Mouse (Mus musculus) embryonic facial prominence, embryonic 15.5 days (tissue): ENCODE measurements around the gene Slc37a4. TPM values are rescaled to one million over a fixed set of nuclear protein-coding genes. Genes with fewer than 3 reads are reported as not detected.
"Not testable (repeated sequence)": the region's sequence is repeated elsewhere in the genome, so short reads cannot be mapped to it uniquely, and the experiment has no call there.

ENCODE experiments used
- ATAC-seq: fragments of 200-750 bp; cut with Nextera tagmentation; 2 replicates; pipeline ENCODE4 v1.8.0; 2017; ENCODE audit warnings: low read depth, moderate TSS enrichment; ENCODE audit not compliant: insufficient number of reproducible peaks, low FRiP score, low TSS enrichment
- H3K27ac ChIP-seq: fragments of 300-500 bp; sonication (generic); replicated peaks from 2 replicates; pipeline ENCODE4 v1.5.1; 2015; ENCODE audit warnings: mild to moderate bottlenecking, inconsistent platforms
- H3K27me3 ChIP-seq: fragments of 300-500 bp; sonication (generic); 2 replicates; pipeline ENCODE4 v1.6.1; 2015; ENCODE audit warnings: inconsistent platforms
- H3K36me3 ChIP-seq: fragments of 300-500 bp; sonication (generic); 2 replicates; pipeline ENCODE4 v1.6.1; 2015; ENCODE audit warnings: mild to moderate bottlenecking, inconsistent platforms
- H3K4me1 ChIP-seq: fragments of 300-500 bp; sonication (generic); 2 replicates; pipeline ENCODE4 v1.6.1; 2015; ENCODE audit warnings: inconsistent platforms
- H3K4me2 ChIP-seq: fragments of 300-500 bp; sonication (generic); replicated peaks from 2 replicates; pipeline ENCODE4 v1.6.1; 2015; ENCODE audit warnings: mild to moderate bottlenecking, inconsistent platforms
- H3K4me3 ChIP-seq: fragments of 300-500 bp; sonication (generic); replicated peaks from 2 replicates; pipeline ENCODE4 v1.5.1; 2015; ENCODE audit warnings: mild to moderate bottlenecking, inconsistent platforms
- H3K9ac ChIP-seq: fragments of 300-500 bp; sonication (generic); 2 replicates; pipeline ENCODE4 v1.6.1; 2015; ENCODE audit warnings: inconsistent platforms
- H3K9me3 ChIP-seq: fragments of 300-500 bp; sonication (generic); replicated peaks from 2 replicates; pipeline ENCODE4 v1.6.1; 2016; ENCODE audit warnings: inconsistent platforms
- WGBS: fragments of 180-500 bp; shearing (Covaris S2); methylation state at CpG from one replicate; pipeline ENCODE4 v1.1.7; 2015; 5-methylcytosine and 5-hydroxymethylcytosine counted together
- polyA plus RNA-seq: library from polyadenylated mRNA; unstranded; fragments of >200 nt; fragmentation: Nextera tagmentation; extraction: Ambion mirVana; gene quantifications from 2 replicates; pipeline ENCODE4 v1.2.1, GENCODE M21; 2015

Slc37a4 gene
- polyA plus RNA-seq, 1 experiment from 2014 or later, result 19.8 TPM

DNA sequence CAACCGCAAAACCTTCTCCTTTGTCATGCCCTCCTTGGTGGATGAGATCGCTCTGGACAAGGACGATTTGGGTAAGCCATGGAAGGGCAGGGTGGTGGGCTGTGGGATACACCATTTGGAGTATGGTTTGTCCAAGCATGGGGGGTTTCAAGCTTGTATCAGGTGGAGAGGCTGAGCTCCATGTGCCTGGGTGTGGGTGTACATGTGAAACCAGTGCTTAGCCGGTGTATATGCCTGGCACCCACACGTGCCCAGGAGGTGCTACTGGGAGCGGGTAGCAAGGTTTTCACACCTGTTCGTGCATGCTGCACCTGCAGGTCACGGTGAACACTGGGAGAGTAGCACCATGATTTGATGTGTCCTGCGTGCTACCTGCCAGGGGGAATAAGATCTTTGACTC, 1.9 kb downstream of the Slc37a4 start:
- peaks cover 44% of the 10 kb centered on the region for H3K36me3 ChIP-seq
- no peaks in the 10 kb centered on the region for H3K9me3 ChIP-seq
- H3K4me1 ChIP-seq, result peaks cover 20% of the 10 kb centered on the region
- H3K27ac ChIP-seq, result no peak overlapping the region
- no peak for ATAC-seq
- H3K9ac ChIP-seq, result no peak overlapping the region; the same call in 1 of the 2 replicates
- no peak overlapping the region for H3K4me2 ChIP-seq
- 0 out of 2 replicates have a peak overlapping the region, but pooled peaks have one; percentile 58 for H3K4me3 ChIP-seq
- 78% methylated on average over 9 of the region's 9 CpGs for WGBS
- H3K27me3 ChIP-seq, result no peaks in the 10 kb centered on the region

DNA sequence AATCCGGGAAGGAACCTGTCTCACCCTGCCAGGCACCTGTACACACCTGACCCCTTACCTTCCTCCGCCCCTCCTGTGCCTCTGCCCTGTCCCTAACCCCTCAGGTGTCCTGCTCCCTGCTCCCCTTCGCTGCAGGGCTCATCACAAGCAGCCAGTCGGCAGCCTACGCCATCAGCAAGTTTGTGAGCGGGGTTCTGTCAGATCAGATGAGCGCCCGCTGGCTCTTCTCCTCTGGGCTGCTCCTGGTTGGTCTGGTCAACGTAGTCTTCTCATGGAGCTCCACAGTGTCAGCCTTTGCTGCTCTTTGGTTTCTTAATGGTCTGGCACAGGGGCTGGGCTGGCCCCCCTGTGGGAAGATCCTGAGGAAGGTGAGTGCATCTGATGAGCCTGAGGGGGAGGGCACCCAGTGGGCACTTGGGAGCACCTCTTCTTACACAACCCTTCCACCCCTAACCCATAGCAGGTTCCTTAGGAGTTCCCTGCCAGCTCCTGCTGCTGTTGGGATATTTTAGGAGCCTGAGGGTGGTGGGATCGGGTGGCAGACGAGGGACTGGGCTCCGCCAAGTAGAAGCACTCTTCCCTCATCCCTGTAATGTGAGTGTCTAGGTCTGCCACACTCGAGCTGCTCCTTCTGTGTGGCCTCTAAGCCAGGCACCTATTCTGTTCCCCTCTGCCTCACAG, 2.6 kb downstream of the Slc37a4 start:
- H3K9me3 ChIP-seq, result no peaks in the 10 kb centered on the region
- H3K4me1 ChIP-seq, result peaks cover 20% of the 10 kb centered on the region
- no peak overlapping the region for H3K27ac ChIP-seq
- no peak overlapping the region for H3K4me3 ChIP-seq
- H3K4me2 ChIP-seq, result no peak overlapping the region
- H3K36me3 ChIP-seq, result peaks cover 50% of the 10 kb centered on the region
- 66% methylated on average over 13 of the region's 13 CpGs for WGBS
- no peak for ATAC-seq
- no peak overlapping the region for H3K9ac ChIP-seq
- no peaks in the 10 kb centered on the region for H3K27me3 ChIP-seq

DNA sequence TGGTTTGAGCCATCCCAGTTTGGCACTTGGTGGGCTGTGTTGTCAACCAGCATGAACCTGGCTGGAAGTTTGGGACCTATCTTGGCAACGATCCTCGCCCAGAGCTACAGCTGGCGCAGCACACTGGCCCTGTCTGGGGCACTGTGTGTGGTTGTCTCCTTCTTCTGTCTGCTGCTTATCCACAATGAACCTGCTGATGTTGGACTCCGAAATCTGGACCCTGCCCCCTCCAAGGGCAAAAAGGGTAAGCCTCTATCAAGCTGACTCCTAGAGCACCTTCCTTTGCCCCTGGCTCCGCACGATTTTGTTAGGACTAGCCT, 3.1 kb downstream of the Slc37a4 start:
- 93% methylated on average over 6 of the region's 6 CpGs for WGBS
- Histone ChIP-seq H3K36me3 (peaks cover 54% of the 10 kb centered on the region), H3K4me2 (no peak overlapping the region), H3K4me3 (no peak overlapping the region), H3K9me3 (no peaks in the 10 kb centered on the region), H3K4me1 (peaks cover 20% of the 10 kb centered on the region), H3K9ac (no peak overlapping the region), H3K27me3 (no peaks in the 10 kb centered on the region), H3K27ac (no peak overlapping the region)
- no peak for ATAC-seq

DNA sequence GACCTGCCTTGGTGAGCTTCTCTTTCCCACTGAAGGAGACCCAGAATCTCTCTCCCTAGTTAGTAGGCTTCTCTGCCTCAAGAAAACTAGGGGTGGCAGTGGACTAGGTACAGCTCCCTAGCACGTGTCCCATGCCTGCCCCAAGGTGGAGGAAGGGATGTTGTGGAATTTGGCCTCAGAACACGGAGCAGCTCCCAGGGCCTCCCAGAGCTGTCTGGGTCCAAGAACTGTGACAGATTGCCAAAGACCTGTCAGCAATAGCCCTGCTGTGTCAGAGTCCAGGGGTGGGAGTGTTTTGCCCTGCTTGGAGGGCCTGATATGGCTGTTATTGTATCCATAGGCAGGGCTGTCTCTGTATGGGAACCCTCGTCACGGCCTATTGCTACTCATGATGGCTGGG, 4.4 kb downstream of the Slc37a4 start:
- WGBS, result 81% methylated on average over 4 of the region's 4 CpGs
- Histone ChIP-seq H3K9ac (no peak overlapping the region), H3K36me3 (peaks cover 62% of the 10 kb centered on the region), H3K4me1 (peaks cover 23% of the 10 kb centered on the region), H3K9me3 (no peaks in the 10 kb centered on the region), H3K27me3 (no peaks in the 10 kb centered on the region), H3K4me3 (no peak overlapping the region), H3K27ac (no peak overlapping the region), H3K4me2 (no peak overlapping the region)
- ATAC-seq, result no peak

GRCm38 (mm10) chr9:44405011-44405410, 8.4 kb downstream of the Slc37a4 start:
- 73% methylated on average over 3 of the region's 3 CpGs for WGBS
- Histone ChIP-seq H3K9me3 (no peaks in the 10 kb centered on the region), H3K27me3 (no peaks in the 10 kb centered on the region)

GRCm38 (mm10) chr9:44406906-44407751, 10.5 kb downstream of the Slc37a4 start, which contains the start of the genes Rps25 and Trappc4:
TSS of gene Rps25 (plus strand) at chr9:44407139.
TSS of gene Trappc4 (minus strand) at chr9:44407600.
- ATAC-seq, result peak; percentile 93
- under 1% methylated on average over 51 of the region's 51 CpGs for WGBS
- H3K9ac ChIP-seq, result peak within 1 kb of the TSS; percentile 78
- H3K4me1 ChIP-seq, result peaks cover 13% of the 10 kb centered on the region; the same call in 1 of the 2 replicates
- H3K27me3 ChIP-seq, result no peaks in the 10 kb centered on the region
- H3K9me3 ChIP-seq, result no peaks in the 10 kb centered on the region
- peak within 1 kb of the TSS; percentile 65 for H3K4me2 ChIP-seq
- H3K27ac ChIP-seq, result peak within 1 kb of the TSS; percentile 99
- peaks cover 66% of the 10 kb centered on the region for H3K36me3 ChIP-seq
- H3K4me3 ChIP-seq, result peak within 1 kb of the TSS; percentile 88

More at GRCm38 (mm10) chr9:44405011-44405410, 8.4 kb downstream of the Slc37a4 start:
- H3K4me1 ChIP-seq, result peaks cover 13% of the 10 kb centered on the region; the same call in 1 of the 2 replicates
- no peak overlapping the region for H3K4me3 ChIP-seq
- no peak overlapping the region for H3K4me2 ChIP-seq
- H3K9ac ChIP-seq, result no peak overlapping the region
- H3K36me3 ChIP-seq, result peaks cover 65% of the 10 kb centered on the region
- H3K27ac ChIP-seq, result no peak overlapping the region
- ATAC-seq, result no peak

DNA sequence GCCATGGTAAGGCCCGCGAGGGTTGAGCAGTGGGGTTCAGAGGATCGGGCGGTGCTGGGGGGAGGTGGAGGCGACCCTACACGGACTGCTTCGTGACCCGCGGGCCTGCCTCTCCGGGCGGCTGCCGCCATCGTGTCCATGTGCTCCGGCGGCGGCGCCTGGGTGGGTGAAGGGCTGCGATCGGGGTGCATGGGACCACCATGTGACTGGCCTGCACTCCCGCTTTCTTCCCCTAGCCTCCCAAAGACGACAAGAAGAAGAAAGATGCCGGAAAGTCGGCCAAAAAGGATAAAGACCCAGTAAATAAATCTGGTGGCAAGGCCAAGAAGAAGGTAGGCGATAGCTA, 11.1 kb downstream of the Slc37a4 start:
- no peak for ATAC-seq

DNA sequence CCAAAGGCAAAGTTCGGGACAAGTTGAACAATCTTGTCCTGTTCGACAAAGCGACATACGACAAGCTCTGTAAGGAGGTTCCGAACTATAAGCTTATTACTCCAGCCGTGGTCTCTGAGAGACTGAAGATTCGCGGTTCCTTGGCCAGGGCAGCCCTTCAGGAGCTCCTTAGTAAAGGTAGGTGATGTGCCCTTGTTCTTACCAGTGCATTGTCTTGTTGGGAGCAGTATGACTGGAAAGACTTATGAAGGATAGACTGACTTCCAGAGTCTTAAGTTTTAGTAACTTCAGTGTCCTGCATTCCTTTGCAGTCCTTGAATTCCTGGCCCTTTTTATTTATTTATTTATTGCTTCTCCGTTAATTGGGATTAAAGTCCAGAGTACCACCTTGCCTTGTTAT, 12.0 kb downstream of the Slc37a4 start:
- Histone ChIP-seq H3K4me1 (peaks cover 13% of the 10 kb centered on the region; the same call in 1 of the 2 replicates), H3K36me3 (peaks cover 67% of the 10 kb centered on the region), H3K4me2 (peak overlapping the region; percentile 65), H3K4me3 (peak overlapping the region; percentile 88)
- not testable (repeated sequence) for H3K27me3 ChIP-seq, ATAC-seq, H3K9ac ChIP-seq, H3K27ac ChIP-seq, H3K9me3 ChIP-seq
- 79% methylated on average over 9 of the region's 9 CpGs for WGBS

More for the DNA sequence above, 11.1 kb downstream of the Slc37a4 start:
- Histone ChIP-seq H3K9me3 (no peaks in the 10 kb centered on the region), H3K4me1 (peaks cover 13% of the 10 kb centered on the region; the same call in 1 of the 2 replicates), H3K4me3 (peak overlapping the region; percentile 88), H3K36me3 (peaks cover 66% of the 10 kb centered on the region), H3K27ac (peak overlapping the region; percentile 99), H3K9ac (peak overlapping the region; percentile 78), H3K27me3 (no peaks in the 10 kb centered on the region), H3K4me2 (peak overlapping the region; percentile 65)
- under 1% methylated on average over 24 of the region's 24 CpGs for WGBS

- H3K27me3 ChIP-seq, result no peaks in the 10 kb centered on the region
- H3K36me3 ChIP-seq, result peaks cover 59% of the 10 kb centered on the region
- no peak for ATAC-seq
- no peak overlapping the region for H3K9ac ChIP-seq
- no peak overlapping the region for H3K27ac ChIP-seq
- H3K4me1 ChIP-seq, result peaks cover 12% of the 10 kb centered on the region; the same call in 1 of the 2 replicates
- 80% methylated on average over 2 of the region's 2 CpGs for WGBS
- H3K9me3 ChIP-seq, result no peaks in the 10 kb centered on the region
- H3K4me2 ChIP-seq, result no peak overlapping the region
- H3K4me3 ChIP-seq, result no peak overlapping the region
Measured at GRCm38 (mm10) chr9:44410647-44411336, 14.1 kb downstream of the Slc37a4 start.

DNA sequence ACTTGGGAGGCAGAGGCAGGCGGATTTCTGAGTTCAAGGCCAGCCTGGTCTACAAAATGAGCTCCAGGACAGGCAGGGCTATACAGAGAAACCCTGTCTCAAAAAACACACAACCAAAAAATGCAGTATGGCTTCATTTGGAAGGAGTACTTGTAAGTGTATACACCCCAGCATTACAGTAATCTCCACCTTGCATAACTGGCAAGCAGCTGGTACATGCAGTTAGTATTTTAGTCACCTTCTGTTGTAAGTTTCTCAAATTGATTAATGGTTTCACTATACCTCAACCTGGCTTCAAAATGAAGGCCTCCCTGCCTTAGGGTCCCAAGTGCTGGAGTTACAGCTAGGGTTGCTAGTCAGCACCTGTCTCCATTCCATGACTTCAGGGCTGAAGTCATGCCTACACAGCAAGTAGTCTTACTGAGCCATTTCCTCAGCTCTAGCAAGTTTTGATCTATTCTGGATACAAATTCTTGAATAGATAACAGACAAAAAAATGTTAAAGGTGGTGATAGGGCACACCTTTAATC, 15.0 kb downstream of the Slc37a4 start:
- Histone ChIP-seq H3K36me3 (peaks cover 62% of the 10 kb centered on the region), H3K4me1 (peaks cover 7% of the 10 kb centered on the region; the same call in 1 of the 2 replicates), H3K9ac (no peak overlapping the region), H3K4me3 (no peak overlapping the region), H3K27me3 (no peaks in the 10 kb centered on the region), H3K4me2 (no peak overlapping the region), H3K27ac (0 out of 2 replicates have a peak overlapping the region, but pooled peaks have one; percentile 4), H3K9me3 (no peaks in the 10 kb centered on the region)
- 81% methylated on average over 1 of the region's 1 CpGs for WGBS
- ATAC-seq, result no peak

DNA sequence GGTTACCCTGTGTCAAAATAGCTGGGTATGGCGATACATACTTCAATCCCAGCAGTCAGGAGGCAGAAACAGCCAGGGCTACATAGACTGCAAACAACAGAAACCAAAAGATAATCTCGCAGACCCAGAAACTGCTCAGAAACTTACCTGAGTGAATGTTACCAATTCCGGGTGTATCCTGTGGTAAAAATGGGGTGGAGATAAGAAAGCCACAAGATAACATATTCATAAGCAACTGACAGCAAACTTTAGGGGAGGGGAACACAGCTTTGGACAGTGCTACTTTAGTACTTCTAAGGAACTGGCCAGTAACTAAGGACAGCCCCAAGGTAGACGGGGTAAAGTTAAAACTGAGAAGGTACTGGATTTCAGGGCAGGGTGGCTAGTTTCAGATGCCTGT, 15.7 kb downstream of the Slc37a4 start:
- no peak overlapping the region for H3K4me3 ChIP-seq
- no peak overlapping the region for H3K27ac ChIP-seq
- H3K36me3 ChIP-seq, result peaks cover 62% of the 10 kb centered on the region
- no peak for ATAC-seq
- H3K9me3 ChIP-seq, result no peaks in the 10 kb centered on the region
- no peak overlapping the region for H3K4me2 ChIP-seq
- H3K4me1 ChIP-seq, result peaks cover 11% of the 10 kb centered on the region
- whole genome bisulfite sequencing, result 83% methylated on average over 4 of the region's 4 CpGs
- H3K9ac ChIP-seq, result no peak overlapping the region
- no peaks in the 10 kb centered on the region for H3K27me3 ChIP-seq
